ENCODE assay signal across 11 mouse cellular contexts in the genomic region with DNA sequence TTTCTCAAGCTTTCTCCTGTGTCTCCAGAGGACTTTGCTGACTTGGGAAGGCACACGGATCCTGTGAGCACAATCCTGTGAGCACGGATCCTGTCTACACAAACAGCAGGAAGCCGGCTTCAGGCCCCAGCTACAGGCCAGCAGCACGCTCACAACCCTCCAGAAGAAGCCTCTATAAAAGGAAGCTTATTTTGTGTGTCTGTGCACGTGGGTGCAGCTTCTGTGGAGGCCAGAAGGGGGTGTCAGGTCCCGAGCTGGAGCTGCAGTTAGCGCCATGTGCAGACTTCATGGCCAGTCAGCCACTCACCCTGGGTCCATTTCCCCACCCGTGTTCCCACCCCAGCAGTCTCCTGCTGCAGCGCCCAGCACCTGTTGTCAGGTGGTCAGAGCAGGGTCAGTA. TPM values are rescaled to one million over a fixed set of nuclear protein-coding genes. Genes with fewer than 3 reads are reported as not detected.
DNase-seq lines count a peak whose midpoint lies in the region; ATAC-seq and TF ChIP-seq lines count a peak whose summit lies in the region.
"Had no signal": no experiment of that assay in that cellular context is flagged by ENCODE, and none has a peak within 500 bp of the region (broad histone marks: within the 10 kb centered on the region; RNA-seq: fewer than 3 reads in every experiment).

No protein-coding gene starts in this region.

- no peak overlapping the region for H3K4me3 ChIP-seq in heart, embryonic 11.5 days (ENCODE audit: low read depth, low read length)
- H3K4me3 ChIP-seq in neural tube, embryonic 11.5 days (ENCODE audit: low read depth, low read length): no peak overlapping the region
- H3K4me3 ChIP-seq in limb, embryonic 13.5 days: no peak overlapping the region
- H3K4me3 ChIP-seq in stomach, postnatal 0 days (ENCODE audit: low read depth, low read length): no peak overlapping the region
- no peak overlapping the region for H3K4me3 ChIP-seq in gastrocnemius, adult 2 months

- peaks cover 42% of the 10 kb centered on the region for H3K4me1 ChIP-seq in heart, embryonic 11.5 days (ENCODE audit: control insufficient read depth, insufficient read depth, low read length)
- H3K4me1 ChIP-seq in neural tube, embryonic 11.5 days (ENCODE audit: control insufficient read depth, insufficient read depth, low read length): peaks cover 52% of the 10 kb centered on the region
- H3K4me1 ChIP-seq in limb, embryonic 13.5 days: peaks cover 90% of the 10 kb centered on the region
- peaks cover 15% of the 10 kb centered on the region for H3K4me1 ChIP-seq in stomach, postnatal 0 days (replicated peaks; ENCODE audit: control insufficient read depth, insufficient read depth)

- H3K9me3 ChIP-seq in heart, embryonic 11.5 days (replicated peaks; ENCODE audit: control insufficient read depth, low read length): no peaks in the 10 kb centered on the region
- H3K9me3 ChIP-seq in neural tube, embryonic 11.5 days (ENCODE audit: control insufficient read depth, low read length): no peaks in the 10 kb centered on the region
- no peaks in the 10 kb centered on the region for H3K9me3 ChIP-seq in limb, embryonic 13.5 days
- H3K9me3 ChIP-seq in stomach, postnatal 0 days (ENCODE audit: control insufficient read depth, low read length): no peaks in the 10 kb centered on the region

- WGBS in heart, embryonic 11.5 days (ENCODE audit: insufficient replicate concordance): 88% methylated on average over 9 of the region's 9 CpGs
- 89% methylated on average over 9 of the region's 9 CpGs for WGBS in neural tube, embryonic 11.5 days
- WGBS in limb, embryonic 13.5 days: 95% methylated on average over 9 of the region's 9 CpGs
- WGBS in stomach, postnatal 0 days: 90% methylated on average over 9 of the region's 9 CpGs

- no peak for ATAC-seq in heart, embryonic 11.5 days (replicated peaks; ENCODE audit: insufficient number of reproducible peaks, low FRiP score, low TSS enrichment)
- no peak for ATAC-seq in neural tube, embryonic 11.5 days (ENCODE audit: insufficient read depth, low FRiP score, low TSS enrichment)
- no peak for ATAC-seq in limb, embryonic 13.5 days (ENCODE audit: low FRiP score, low read depth)
- ATAC-seq in stomach, postnatal 0 days (ENCODE audit: low FRiP score, low TSS enrichment): no peak
- ATAC-seq in granulocyte monocyte progenitor cell, adult 5-6 weeks (replicated peaks; ENCODE audit: poor library complexity, severe bottlenecking): no peak

- H3K4me2 ChIP-seq in heart, embryonic 11.5 days: no peak overlapping the region
- H3K4me2 ChIP-seq in neural tube, embryonic 11.5 days (ENCODE audit: low read depth): no peak overlapping the region
- peak overlapping the region; percentile 50; the same call in 1 of the 2 replicates for H3K4me2 ChIP-seq in limb, embryonic 13.5 days (replicated peaks)
- H3K4me2 ChIP-seq in stomach, postnatal 0 days (replicated peaks; ENCODE audit: low read depth): no peak overlapping the region

- 0 out of 2 replicates have a peak overlapping the region, but pooled peaks have one; percentile 34 for H3K9ac ChIP-seq in heart, embryonic 11.5 days (ENCODE audit: low read depth, low read length)
- H3K9ac ChIP-seq in neural tube, embryonic 11.5 days (ENCODE audit: low read length): no peak overlapping the region
- no peak overlapping the region for H3K9ac ChIP-seq in limb, embryonic 13.5 days
- no peak overlapping the region for H3K9ac ChIP-seq in stomach, postnatal 0 days (ENCODE audit: low read length)

- intact Hi-C loops in heart, postnatal 14 days (cut with DNase I): no loop called here
- intact Hi-C loops in gastrocnemius, adult 2 months (cut with DNase I): no loop called here

- no peak for TF ChIP-seq EP300 in stomach, postnatal 0 days (optimal IDR thresholded peaks at IDR 0.05)

- 0 out of 2 replicates have a peak, but pooled peaks cover 2% of the 10 kb centered on the region for H3K36me3 ChIP-seq in heart, embryonic 11.5 days (ENCODE audit: control insufficient read depth, insufficient read depth, low read length)
- no peaks in the 10 kb centered on the region; the same call in none of the 2 replicates for H3K36me3 ChIP-seq in neural tube, embryonic 11.5 days (ENCODE audit: control insufficient read depth, insufficient read depth, low read length)
- 0 out of 2 replicates have a peak, but pooled peaks cover 6% of the 10 kb centered on the region for H3K36me3 ChIP-seq in limb, embryonic 13.5 days
- H3K36me3 ChIP-seq in stomach, postnatal 0 days (ENCODE audit: control insufficient read depth, insufficient read depth, low read length): no peaks in the 10 kb centered on the region

- no peak for DNase-seq in heart, postnatal 14 days
- DNase-seq in neural tube, embryonic 11.5 days (ENCODE audit: low spot score): no peak
- no peak for DNase-seq in neural tube, embryonic 10.5 days (ENCODE audit: extremely low spot score, low spot score)
- no peak for DNase-seq in stomach, postnatal 0 days (ENCODE audit: low spot score)
- DNase-seq in gastrocnemius, adult 2 months: no peak

- TF ChIP-seq CTCF in stomach, postnatal 0 days (IDR thresholded peaks at IDR 0.05; ENCODE audit: low read depth): peak; percentile 34
- TF ChIP-seq CTCF in gastrocnemius, adult 2 months (IDR thresholded peaks at IDR 0.05): no peak; the same call in 1 of the 2 replicates

- H3K27ac ChIP-seq in heart, embryonic 11.5 days (ENCODE audit: low read depth, low read length): 0 out of 2 replicates have a peak overlapping the region, but pooled peaks have one; percentile 77
- H3K27ac ChIP-seq in neural tube, embryonic 11.5 days (ENCODE audit: low read depth, low read length): peak overlapping the region; percentile 64; the same call in 1 of the 2 replicates
- H3K27ac ChIP-seq in limb, embryonic 13.5 days: peak overlapping the region; percentile 84
- peak overlapping the region; percentile 81; the same call in 1 of the 2 replicates for H3K27ac ChIP-seq in stomach, postnatal 0 days (replicated peaks)
- no peak overlapping the region for H3K27ac ChIP-seq in gastrocnemius, adult 2 months

- peaks cover 19% of the 10 kb centered on the region for H3K27me3 ChIP-seq in heart, embryonic 11.5 days (ENCODE audit: control insufficient read depth, insufficient read depth, low read length)
- H3K27me3 ChIP-seq in neural tube, embryonic 11.5 days (ENCODE audit: control insufficient read depth, insufficient read depth, low read length): peaks cover 10% of the 10 kb centered on the region; the same call in 1 of the 2 replicates
- peaks cover 31% of the 10 kb centered on the region for H3K27me3 ChIP-seq in limb, embryonic 13.5 days
- H3K27me3 ChIP-seq in stomach, postnatal 0 days (ENCODE audit: control insufficient read depth, insufficient read depth, low read length): no peaks in the 10 kb centered on the region; the same call in 1 of the 2 replicates

RNA-seq across cellular contexts. Expression of gene Ptprs, which starts 7.9 kb away (rescaled TPM):
- 53.0 and 58.1 TPM in 2 replicates for polyA plus RNA-seq in heart, embryonic 11.5 days (2014; fragmentation: Nextera tagmentation; extraction: Ambion mirVana)
- 10 to 100 TPM; 60.3 to 64.8 TPM for total RNA-seq in heart, postnatal 14 days (2021)
- polyA plus RNA-seq in neural tube, embryonic 11.5 days (2014; fragmentation: Nextera tagmentation; extraction: Ambion mirVana): 164 and 174 TPM in 2 replicates
- polyA plus RNA-seq in limb, embryonic 13.5 days (2015; fragmentation: Nextera tagmentation; extraction: Ambion mirVana): 100 and 106 TPM in 2 replicates
- polyA plus RNA-seq in stomach, postnatal 0 days (2015; fragmentation: Nextera tagmentation; extraction: Ambion mirVana): 22.2 and 22.8 TPM in 2 replicates
- 62.2 and 73.5 TPM in 2 replicates for total RNA-seq in granulocyte monocyte progenitor cell, adult 5-6 weeks (2014; fragmentation: Nextera tagmentation)
- 45.1 and 59.2 TPM in 2 replicates for total RNA-seq in granulocyte monocyte progenitor cell, adult 5-6 weeks (2017)
- total RNA-seq in gastrocnemius, adult 2 months (2021): 10 to 100 TPM; 29.6 to 43.1 TPM

RNA-seq across cellular contexts. Expression of gene Znrf4, which starts 43.9 kb away (rescaled TPM):
- polyA plus RNA-seq in heart, embryonic 11.5 days (2014; fragmentation: Nextera tagmentation; extraction: Ambion mirVana): not detected in 2 replicates
- total RNA-seq in heart, postnatal 14 days (2021): not detected
- not detected in 2 replicates for polyA plus RNA-seq in neural tube, embryonic 11.5 days (2014; fragmentation: Nextera tagmentation; extraction: Ambion mirVana)
- polyA plus RNA-seq in limb, embryonic 13.5 days (2015; fragmentation: Nextera tagmentation; extraction: Ambion mirVana): not detected in 2 replicates
- not detected in 2 replicates for polyA plus RNA-seq in stomach, postnatal 0 days (2015; fragmentation: Nextera tagmentation; extraction: Ambion mirVana)
- total RNA-seq in granulocyte monocyte progenitor cell, adult 5-6 weeks (2014; fragmentation: Nextera tagmentation): not detected in 2 replicates
- not detected in 2 replicates for total RNA-seq in granulocyte monocyte progenitor cell, adult 5-6 weeks (2017)
- total RNA-seq in gastrocnemius, adult 2 months (2021): not detected
- total RNA-seq: left cerebral cortex, postnatal 36 days had no signal
- polyA plus RNA-seq: cortical plate, adult 2 months; heart, postnatal 0 days had no signal
